Mouse (Mus musculus) neural tube, embryonic 13.5 days (tissue): ENCODE measurements around the gene Piga. TPM values are rescaled to one million over a fixed set of nuclear protein-coding genes. Genes with fewer than 3 reads are reported as not detected.

Source experiments
- ATAC-seq: fragments of 200-750 bp; cut with Nextera tagmentation; 2 replicates; pipeline ENCODE4 v1.8.0; 2017; ENCODE audit warnings: low read depth, mild to moderate bottlenecking, moderate TSS enrichment, moderate library complexity
- H3K27ac ChIP-seq: fragments of 300-500 bp; sonication (generic); replicated peaks from 2 replicates; pipeline ENCODE4 v1.5.1; 2015; ENCODE audit warnings: moderate library complexity, mild to moderate bottlenecking, inconsistent platforms
- H3K27me3 ChIP-seq: fragments of 300-500 bp; sonication (generic); 2 replicates; pipeline ENCODE4 v1.6.1; 2015; ENCODE audit warnings: mild to moderate bottlenecking, inconsistent platforms
- H3K36me3 ChIP-seq: fragments of 300-500 bp; sonication (generic); 2 replicates; pipeline ENCODE4 v1.6.1; 2015; ENCODE audit warnings: mild to moderate bottlenecking, inconsistent platforms
- H3K4me1 ChIP-seq: fragments of 300-500 bp; sonication (generic); replicated peaks from 2 replicates; pipeline ENCODE4 v1.6.1; 2015; ENCODE audit warnings: inconsistent platforms
- H3K4me2 ChIP-seq: fragments of 300-500 bp; sonication (generic); 2 replicates; pipeline ENCODE4 v1.6.1; 2015; ENCODE audit warnings: inconsistent platforms, mild to moderate bottlenecking, moderate library complexity
- H3K4me3 ChIP-seq: fragments of 300-500 bp; sonication (generic); 2 replicates; pipeline ENCODE4 v1.5.1; 2015; ENCODE audit warnings: mild to moderate bottlenecking, inconsistent platforms
- H3K9ac ChIP-seq: fragments of 300-500 bp; sonication (generic); 2 replicates; pipeline ENCODE4 v1.6.1; 2015; ENCODE audit warnings: moderate library complexity, mild to moderate bottlenecking, inconsistent platforms
- H3K9me3 ChIP-seq: fragments of 300-500 bp; sonication (generic); 2 replicates; pipeline ENCODE4 v1.6.1; 2016; ENCODE audit warnings: inconsistent platforms
- WGBS: fragments of 180-500 bp; shearing (Covaris S2); methylation state at CpG from one replicate; pipeline ENCODE4 v1.1.7; 2015; 5-methylcytosine and 5-hydroxymethylcytosine counted together
- polyA plus RNA-seq: library from polyadenylated mRNA; unstranded; fragments of >200 nt; fragmentation: Nextera tagmentation; extraction: Ambion mirVana; gene quantifications from 2 replicates; pipeline ENCODE4 v1.2.1, GENCODE M21; 2015

The Piga gene
- polyA plus RNA-seq, 1 experiment from 2014 or later: 7.9 TPM

DNA sequence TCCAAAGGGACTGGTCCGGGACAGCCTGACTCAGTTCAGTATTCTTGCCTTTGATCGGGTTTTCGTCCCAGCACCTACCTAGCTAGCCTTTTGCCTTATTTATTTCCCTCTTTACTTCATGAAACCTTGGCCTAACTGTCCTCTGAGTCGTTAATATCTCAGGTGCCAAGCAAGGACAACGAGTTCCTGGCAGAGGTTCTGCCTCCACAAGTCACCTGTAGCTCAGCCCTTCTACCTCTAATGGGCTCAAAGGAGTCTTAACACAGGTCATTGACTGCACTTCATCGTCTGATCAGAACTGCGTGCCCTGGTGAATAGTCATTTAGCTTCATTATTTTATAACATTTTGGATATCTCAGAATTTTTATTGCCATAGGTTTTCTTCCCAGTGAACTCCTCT, 19.9 kb downstream of the Piga start:
- H3K4me3 ChIP-seq: no peak overlapping the region
- no peak overlapping the region for H3K9ac ChIP-seq
- peaks cover 17% of the 10 kb centered on the region for H3K27me3 ChIP-seq
- H3K27ac ChIP-seq: no peak overlapping the region
- ATAC-seq: no peak
- no peaks in the 10 kb centered on the region for H3K4me1 ChIP-seq
- H3K36me3 ChIP-seq: no peaks in the 10 kb centered on the region
- WGBS: 81% methylated on average over 7 of the region's 7 CpGs
- H3K4me2 ChIP-seq: no peak overlapping the region
- no peaks in the 10 kb centered on the region for H3K9me3 ChIP-seq

DNA sequence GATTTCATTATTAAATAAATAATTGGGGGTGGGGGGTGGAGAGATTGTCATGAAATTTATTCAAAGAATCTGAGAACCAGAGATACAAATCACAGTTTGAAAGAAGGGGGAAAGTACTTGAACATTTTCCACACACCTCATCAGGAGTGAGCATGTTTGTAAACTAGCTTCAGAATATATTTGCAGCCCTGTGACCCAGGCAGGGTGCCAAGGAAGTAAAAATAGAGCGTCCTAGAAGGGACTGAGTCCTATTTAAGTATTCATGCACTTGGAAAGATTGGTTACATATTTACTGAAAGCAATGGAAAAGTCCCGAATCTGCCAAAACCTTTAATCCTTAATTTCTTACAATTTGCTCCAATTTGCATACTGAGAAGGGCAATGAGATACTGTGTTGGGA, 20.6 kb downstream of the Piga start:
- no peaks in the 10 kb centered on the region for H3K4me1 ChIP-seq
- no peaks in the 10 kb centered on the region for H3K9me3 ChIP-seq
- 73% methylated on average over 2 of the region's 2 CpGs for WGBS
- H3K4me2 ChIP-seq: no peak overlapping the region
- no peaks in the 10 kb centered on the region for H3K36me3 ChIP-seq
- no peak overlapping the region for H3K4me3 ChIP-seq
- ATAC-seq: no peak
- H3K9ac ChIP-seq: no peak overlapping the region
- peaks cover 17% of the 10 kb centered on the region for H3K27me3 ChIP-seq
- H3K27ac ChIP-seq: no peak overlapping the region

DNA sequence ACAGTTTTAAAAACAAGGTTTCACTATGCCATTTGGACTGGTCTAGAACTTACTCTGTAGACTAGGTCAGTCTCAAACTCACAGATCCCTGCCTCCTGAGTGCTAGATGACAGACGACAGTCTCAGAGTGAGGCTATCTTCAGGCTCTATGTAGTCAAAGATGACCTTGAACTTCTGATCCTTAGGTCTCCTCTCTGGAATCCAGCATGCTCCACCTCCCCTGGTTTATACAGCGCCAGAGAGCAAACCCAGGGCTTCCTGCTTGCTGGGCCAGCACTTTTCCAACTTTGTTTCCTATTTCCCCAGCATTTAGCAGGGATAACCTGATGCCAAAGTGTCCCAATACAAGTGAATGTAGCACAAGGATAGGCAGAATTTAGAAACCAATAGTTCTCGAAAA, 21.1 kb downstream of the Piga start:
- no peak overlapping the region for H3K4me3 ChIP-seq
- no peaks in the 10 kb centered on the region for H3K9me3 ChIP-seq
- no peaks in the 10 kb centered on the region for H3K36me3 ChIP-seq
- 81% methylated on average over 3 of the region's 3 CpGs for WGBS
- H3K4me1 ChIP-seq: no peaks in the 10 kb centered on the region
- no peak for ATAC-seq
- no peak overlapping the region for H3K4me2 ChIP-seq
- H3K27ac ChIP-seq: no peak overlapping the region
- H3K27me3 ChIP-seq: peaks cover 17% of the 10 kb centered on the region
- no peak overlapping the region for H3K9ac ChIP-seq

DNA sequence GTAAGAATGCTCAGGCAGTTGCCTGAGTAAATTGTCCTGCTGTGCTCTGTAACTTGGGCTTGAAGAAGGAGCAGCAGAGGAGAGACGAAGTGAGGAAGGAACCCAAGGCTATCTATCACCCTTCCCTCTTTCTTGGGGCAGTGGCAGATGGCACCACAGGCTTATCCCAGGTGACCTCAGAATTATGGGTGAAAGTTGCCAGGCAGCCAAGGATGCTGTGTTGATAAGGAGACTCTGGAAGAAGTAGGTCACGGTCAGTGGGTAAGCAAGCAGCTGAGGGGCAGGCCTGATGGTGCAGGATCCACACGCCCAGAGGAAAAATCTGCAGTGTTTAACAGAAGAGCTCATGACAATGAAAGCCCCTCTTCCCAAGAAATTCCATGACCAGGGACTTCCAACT, 21.7 kb downstream of the Piga start:
- no peak overlapping the region for H3K9ac ChIP-seq
- no peaks in the 10 kb centered on the region for H3K9me3 ChIP-seq
- no peak for ATAC-seq
- WGBS: 79% methylated on average over 3 of the region's 3 CpGs
- H3K27ac ChIP-seq: no peak overlapping the region
- H3K27me3 ChIP-seq: peaks cover 17% of the 10 kb centered on the region
- H3K4me2 ChIP-seq: no peak overlapping the region
- H3K36me3 ChIP-seq: no peaks in the 10 kb centered on the region
- H3K4me1 ChIP-seq: no peaks in the 10 kb centered on the region
- H3K4me3 ChIP-seq: no peak overlapping the region

DNA sequence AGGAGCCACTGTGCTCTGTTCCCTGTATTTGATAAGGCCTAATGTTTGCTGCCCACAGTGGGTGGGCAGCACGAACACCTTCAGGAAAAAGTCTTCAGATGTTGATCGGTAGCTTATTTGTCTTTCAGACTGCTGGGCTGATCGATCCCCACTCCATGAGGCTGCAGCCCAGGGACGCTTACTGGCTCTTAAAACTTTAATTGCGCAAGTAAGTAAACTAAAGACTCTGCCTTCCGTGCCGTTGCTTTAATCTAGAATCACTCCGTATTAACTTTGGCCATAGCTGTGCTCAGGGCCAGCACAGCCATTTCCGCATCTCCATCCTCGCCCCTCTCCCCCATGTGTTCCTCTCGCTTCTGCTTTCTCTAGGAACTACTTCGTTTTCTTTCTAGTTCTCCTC, 26.0 kb downstream of the Piga start:
- H3K9me3 ChIP-seq: no peaks in the 10 kb centered on the region
- H3K4me1 ChIP-seq: no peaks in the 10 kb centered on the region
- H3K27me3 ChIP-seq: peaks cover 14% of the 10 kb centered on the region
- ATAC-seq: no peak
- H3K27ac ChIP-seq: no peak overlapping the region
- H3K36me3 ChIP-seq: no peaks in the 10 kb centered on the region
- WGBS: 89% methylated on average over 12 of the region's 12 CpGs
- no peak overlapping the region for H3K4me2 ChIP-seq
- no peak overlapping the region for H3K9ac ChIP-seq
- no peak overlapping the region for H3K4me3 ChIP-seq

DNA sequence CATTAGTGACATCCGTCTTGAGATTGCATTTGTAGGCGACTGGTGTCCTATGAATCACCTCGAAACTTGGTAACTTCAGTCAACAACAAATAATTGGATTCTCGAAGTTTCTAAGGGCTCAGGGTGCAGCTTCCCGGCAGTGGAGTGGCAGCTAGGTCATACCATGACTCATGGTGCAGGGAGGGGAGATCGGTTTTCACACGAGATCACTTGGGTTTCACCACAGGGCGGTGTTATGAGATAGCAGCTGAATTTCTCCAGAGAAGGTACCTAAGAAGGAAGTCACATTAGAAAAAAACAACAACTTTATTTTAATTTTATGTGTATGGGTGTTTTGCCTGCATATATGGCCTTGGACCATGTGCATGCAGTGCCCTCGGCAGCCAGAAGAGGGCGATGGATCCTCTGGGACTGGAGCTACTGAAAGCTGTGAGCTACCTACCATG, 26.5 kb downstream of the Piga start:
- Histone ChIP-seq H3K9me3 (no peaks in the 10 kb centered on the region), H3K36me3 (no peaks in the 10 kb centered on the region), H3K27ac (no peak overlapping the region), H3K4me3 (no peak overlapping the region), H3K27me3 (peaks cover 11% of the 10 kb centered on the region; the same call in 1 of the 2 replicates), H3K4me1 (no peaks in the 10 kb centered on the region), H3K4me2 (no peak overlapping the region), H3K9ac (no peak overlapping the region)
- ATAC-seq: no peak
- 85% methylated on average over 10 of the region's 10 CpGs for WGBS

DNA sequence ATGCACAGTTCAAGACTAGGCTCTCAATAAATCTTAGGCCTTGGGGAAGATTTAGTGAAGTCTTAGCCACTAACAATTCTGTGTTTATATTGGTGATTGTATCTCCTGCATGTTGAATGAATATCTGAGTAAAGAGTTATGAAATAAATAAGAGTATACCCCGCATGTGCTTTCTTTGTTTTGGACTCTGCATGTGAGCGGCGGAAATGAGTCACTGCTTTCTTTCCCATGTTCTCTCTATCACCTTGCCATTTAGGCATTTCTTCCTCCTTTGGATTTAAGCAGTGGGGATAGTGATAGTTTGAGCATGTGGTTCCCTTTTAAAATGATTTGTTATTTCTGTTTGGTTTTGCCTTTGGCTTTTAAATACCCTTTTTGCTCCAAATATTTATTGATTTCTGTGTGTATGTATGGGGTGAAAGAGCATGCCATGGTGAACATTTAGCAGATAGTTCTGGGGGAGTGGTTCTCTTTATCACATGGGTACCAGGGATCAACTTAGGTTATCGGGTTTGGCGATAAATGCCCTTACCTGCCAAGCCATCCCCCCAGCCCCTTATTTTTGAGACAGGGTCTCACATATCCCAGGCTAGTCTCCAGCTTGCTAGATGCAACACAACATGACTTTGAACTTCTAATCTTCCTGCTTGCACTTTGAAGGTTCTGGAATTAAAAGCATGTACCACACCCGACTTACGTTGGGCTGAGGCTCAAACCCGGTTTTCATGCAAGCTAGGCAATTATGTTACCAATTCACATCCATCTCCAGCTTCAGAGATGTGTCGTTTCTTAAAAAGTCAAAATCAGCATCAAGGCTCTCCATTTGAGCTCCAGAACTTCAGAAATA, 27.5 kb downstream of the Piga start:
- Histone ChIP-seq H3K9ac (no peak overlapping the region), H3K36me3 (no peaks in the 10 kb centered on the region), H3K4me2 (no peak overlapping the region), H3K9me3 (no peaks in the 10 kb centered on the region), H3K4me3 (no peak overlapping the region), H3K27ac (no peak overlapping the region), H3K27me3 (0 out of 2 replicates have a peak, but pooled peaks cover 3% of the 10 kb centered on the region), H3K4me1 (no peaks in the 10 kb centered on the region)
- WGBS: 92% methylated on average over 9 of the region's 9 CpGs
- ATAC-seq: no peak

DNA sequence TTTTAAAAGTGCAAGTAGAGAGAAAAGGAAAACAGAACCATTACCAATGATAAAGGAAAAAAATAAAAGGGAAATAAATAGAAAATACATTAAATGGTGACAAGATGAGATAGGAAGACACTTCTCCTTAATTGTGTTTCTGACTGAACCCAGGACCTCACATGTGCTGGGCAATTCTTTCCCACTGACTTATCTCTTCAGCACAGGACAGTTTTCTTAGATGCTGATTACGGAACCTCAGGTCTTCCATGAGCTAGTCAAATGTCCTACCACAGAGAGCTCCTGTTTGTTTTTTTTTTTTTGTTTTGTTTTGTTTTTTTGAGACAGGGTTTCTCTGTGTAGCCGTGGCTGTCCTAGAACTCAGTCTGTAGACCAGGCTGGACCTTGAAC, 28.1 kb downstream of the Piga start:
- H3K36me3 ChIP-seq: no peaks in the 10 kb centered on the region
- no peaks in the 10 kb centered on the region for H3K27me3 ChIP-seq
- 74% methylated on average over 2 of the region's 2 CpGs for WGBS

DNA sequence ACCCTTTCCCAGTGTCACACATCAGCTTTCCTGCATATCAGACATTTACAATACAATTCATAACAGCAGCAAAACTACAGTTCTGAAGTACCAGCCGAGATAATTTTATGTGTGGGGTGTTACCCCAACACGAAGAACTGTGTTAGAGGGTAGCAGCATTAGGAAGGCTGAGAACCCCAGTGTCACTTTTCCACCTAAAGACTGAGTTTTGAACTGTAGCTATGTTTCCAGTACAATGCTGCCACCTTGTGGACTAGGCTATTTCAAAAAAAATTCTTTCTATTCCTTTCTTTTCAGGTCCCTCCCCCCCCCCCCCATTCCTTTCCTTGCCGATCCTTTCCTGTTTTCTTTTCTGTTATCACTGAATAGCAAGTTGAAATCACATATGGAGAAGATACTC, 29.6 kb downstream of the Piga start:
- no peak overlapping the region for H3K27ac ChIP-seq
- H3K4me2 ChIP-seq: no peak overlapping the region
- 40% methylated on average over 3 of the region's 3 CpGs for WGBS
- ATAC-seq: no peak
- no peaks in the 10 kb centered on the region for H3K36me3 ChIP-seq
- no peaks in the 10 kb centered on the region for H3K9me3 ChIP-seq
- no peaks in the 10 kb centered on the region for H3K4me1 ChIP-seq
- no peak overlapping the region for H3K9ac ChIP-seq
- H3K27me3 ChIP-seq: no peaks in the 10 kb centered on the region
- H3K4me3 ChIP-seq: no peak overlapping the region

More for the DNA sequence above, 28.1 kb downstream of the Piga start:
- H3K9me3 ChIP-seq: no peaks in the 10 kb centered on the region
- H3K27ac ChIP-seq: no peak overlapping the region
- H3K4me3 ChIP-seq: no peak overlapping the region
- no peak overlapping the region for H3K4me2 ChIP-seq
- ATAC-seq: no peak
- H3K9ac ChIP-seq: no peak overlapping the region
- H3K4me1 ChIP-seq: no peaks in the 10 kb centered on the region

DNA sequence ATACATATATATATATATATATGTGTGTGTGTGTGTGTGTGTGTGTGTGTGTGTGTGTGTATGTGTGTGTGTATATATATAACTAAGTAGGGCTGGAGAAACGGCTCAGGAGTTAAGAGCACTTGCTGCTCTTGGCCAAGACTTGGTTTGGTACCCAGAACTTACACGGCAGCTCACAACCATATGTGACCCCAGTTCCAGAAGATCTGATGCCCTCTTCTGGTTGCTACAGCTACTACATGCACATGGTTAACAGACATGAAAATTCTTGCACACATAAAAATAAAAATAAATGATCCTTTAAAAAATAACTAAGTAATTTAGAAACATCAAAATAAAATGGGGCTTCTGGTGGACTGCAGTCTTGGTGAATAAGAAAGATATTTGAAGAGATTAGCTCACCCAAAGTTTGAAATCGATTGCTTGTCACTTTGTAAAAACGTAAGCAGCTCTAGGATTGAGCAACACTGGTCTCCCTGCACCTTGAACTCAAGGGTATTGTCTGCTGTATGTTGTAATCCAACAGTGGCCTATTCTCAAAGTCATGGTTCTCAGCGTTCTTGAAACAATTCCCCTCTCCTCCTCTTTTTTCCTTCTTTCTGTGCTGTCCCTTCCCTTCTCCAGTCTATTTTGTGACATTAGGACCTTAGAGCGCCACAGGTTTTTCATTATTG, 39.8 kb downstream of the Piga start:
- Histone ChIP-seq H3K27me3 (peaks cover 3% of the 10 kb centered on the region; the same call in 1 of the 2 replicates), H3K36me3 (no peaks in the 10 kb centered on the region), H3K9me3 (no peaks in the 10 kb centered on the region), H3K4me1 (no peaks in the 10 kb centered on the region), H3K4me2 (no peak overlapping the region), H3K4me3 (no peak overlapping the region), H3K27ac (no peak overlapping the region), H3K9ac (no peak overlapping the region)
- 70% methylated on average over 6 of the region's 6 CpGs for WGBS
- ATAC-seq: no peak
